Mouse (Mus musculus) heart, postnatal 0 days (tissue): Measurements from ENCODE around the gene Zfp810.

Source experiments
- CTCF ChIP-seq: IDR thresholded peaks from 2 replicates; pipeline ENCODE4 v1.5.1; 2016; ENCODE audit warnings: antibody characterized with exemption, control low read depth, low read depth
- EP300 ChIP-seq: IDR thresholded peaks from 2 replicates; pipeline ENCODE4 v1.6.1; 2016; ENCODE audit warnings: antibody characterized with exemption, low read depth

- TF ChIP-seq CTCF: no peak
- TF ChIP-seq EP300: no peak
These were observed 722 bp downstream of the Zfp810 start for GRCm38 (mm10) chr9:22306726-22307125.
